In the genomic region with DNA sequence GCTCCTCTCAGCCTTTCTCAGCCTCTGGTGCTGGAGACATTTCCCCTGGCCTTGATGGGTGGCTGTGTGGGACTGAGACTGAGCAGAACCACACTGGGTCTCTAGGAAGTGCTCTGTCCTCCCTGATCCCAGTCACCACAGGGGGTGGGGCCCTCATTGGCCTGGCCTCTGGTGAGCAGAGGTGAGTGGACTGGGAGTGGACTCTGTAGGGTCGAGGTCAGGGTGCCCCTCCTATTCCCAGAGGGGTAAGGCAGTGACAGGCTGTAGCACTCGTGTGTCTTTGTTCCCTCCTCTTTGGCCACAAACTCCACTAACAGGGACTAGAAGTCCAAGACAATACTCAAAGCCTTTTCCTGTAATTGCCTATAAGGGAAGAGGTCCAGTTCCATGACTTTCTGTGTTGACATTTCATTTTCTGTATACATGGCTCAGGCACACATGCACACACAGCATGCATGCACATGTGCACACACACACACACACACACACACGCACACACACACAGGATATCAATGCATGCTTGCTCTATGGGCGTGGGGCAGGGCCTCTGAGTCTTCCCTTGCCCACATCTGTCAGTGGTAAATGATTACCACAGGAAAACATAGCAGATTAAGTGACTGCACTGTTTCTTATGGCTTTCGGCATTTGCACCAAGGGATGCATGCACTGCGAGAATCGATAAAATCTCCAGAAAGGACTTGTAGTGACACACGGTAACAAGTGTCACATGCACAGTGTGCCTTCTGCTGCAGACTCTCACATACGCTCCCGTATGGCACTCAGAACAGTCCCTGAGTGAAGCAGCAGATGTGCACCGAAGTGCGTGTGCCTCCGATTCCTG, we compare ENCODE assay signal across 8 mouse cellular contexts.
DNase-seq lines count a peak whose midpoint lies in the region; ATAC-seq and TF ChIP-seq lines count a peak whose summit lies in the region.

No protein-coding gene starts in this region.

- no peaks in the 10 kb centered on the region for H3K79me2 ChIP-seq in liver, adult 2 months (ENCODE audit: control insufficient read depth, insufficient read depth, low read length)

- TF ChIP-seq POLR2A in liver, adult 2 months (IDR thresholded peaks at IDR 0.05; ENCODE audit: extremely low read depth, insufficient read depth, low read length) = no peak

- WGBS in liver, adult 2 months = 62% methylated on average over 13 of the region's 13 CpGs
- 60% methylated on average over 13 of the region's 13 CpGs for WGBS in heart, embryonic 11.5 days (ENCODE audit: insufficient replicate concordance)
- WGBS in midbrain, embryonic 12.5 days = 77% methylated on average over 13 of the region's 13 CpGs

- H3K9ac ChIP-seq in liver, adult 2 months (ENCODE audit: low read depth, low read length) = no peak overlapping the region
- H3K9ac ChIP-seq in heart, embryonic 11.5 days (ENCODE audit: low read depth, low read length) = no peak overlapping the region; the same call in 1 of the 2 replicates
- no peak overlapping the region for H3K9ac ChIP-seq in midbrain, embryonic 12.5 days (replicated peaks)

- no peaks in the 10 kb centered on the region for H3K36me3 ChIP-seq in liver, adult 2 months (ENCODE audit: control insufficient read depth, insufficient read depth, low read length)
- H3K36me3 ChIP-seq in heart, embryonic 11.5 days (ENCODE audit: control insufficient read depth, insufficient read depth, low read length) = peaks cover 6% of the 10 kb centered on the region
- peaks cover 13% of the 10 kb centered on the region for H3K36me3 ChIP-seq in midbrain, embryonic 12.5 days

- TF ChIP-seq CTCF in liver, adult 2 months (IDR thresholded peaks at IDR 0.05; ENCODE audit: low read depth, low read length) = no peak

- peak overlapping the region; percentile 46 for H3K27ac ChIP-seq in liver, adult 2 months (replicated peaks; ENCODE audit: insufficient read depth, low read depth, low read length)
- peak overlapping the region; percentile 87 for H3K27ac ChIP-seq in heart, embryonic 11.5 days (ENCODE audit: low read depth, low read length)
- peak overlapping the region; percentile 76 for H3K27ac ChIP-seq in midbrain, embryonic 12.5 days (replicated peaks)

- ATAC-seq in heart, embryonic 11.5 days (replicated peaks; ENCODE audit: insufficient number of reproducible peaks, low FRiP score, low TSS enrichment) = no peak
- no peak for ATAC-seq in midbrain, embryonic 12.5 days (ENCODE audit: low FRiP score, low read depth)

- H3K9me3 ChIP-seq in heart, embryonic 11.5 days (replicated peaks; ENCODE audit: control insufficient read depth, low read length) = peaks cover 3% of the 10 kb centered on the region; the same call in 1 of the 2 replicates
- H3K9me3 ChIP-seq in midbrain, embryonic 12.5 days = peaks cover 7% of the 10 kb centered on the region

- peak; percentile 27 for DNase-seq in liver, adult 2 months (ENCODE audit: extremely low read depth, low read depth, low spot score)
- DNase-seq in liver = no peak
- DNase-seq in kidney, adult 9 months = peak; percentile 46
- DNase-seq in cerebellum, postnatal 10 days = no peak
- DNase-seq in left cerebral cortex, adult 11 months (ENCODE audit: low spot score) = no peak
- DNase-seq in layer of hippocampus, adult 9-11 months = no peak

- H3K27me3 ChIP-seq in liver, adult 2 months (ENCODE audit: control insufficient read depth, insufficient read depth, low read length) = no peaks in the 10 kb centered on the region
- H3K27me3 ChIP-seq in heart, embryonic 11.5 days (ENCODE audit: control insufficient read depth, insufficient read depth, low read length) = peaks cover 3% of the 10 kb centered on the region; the same call in 1 of the 2 replicates
- H3K27me3 ChIP-seq in midbrain, embryonic 12.5 days = peaks cover 9% of the 10 kb centered on the region; the same call in 1 of the 2 replicates

- H3K4me3 ChIP-seq in liver, adult 2 months (ENCODE audit: insufficient read depth, low read depth, low read length) = no peak overlapping the region
- H3K4me3 ChIP-seq in heart, embryonic 11.5 days (ENCODE audit: low read depth, low read length) = no peak overlapping the region
- no peak overlapping the region for H3K4me3 ChIP-seq in midbrain, embryonic 12.5 days

- H3K4me1 ChIP-seq in liver, adult 2 months (ENCODE audit: control insufficient read depth, insufficient read depth, low read length) = peaks cover 2% of the 10 kb centered on the region
- peaks cover 37% of the 10 kb centered on the region for H3K4me1 ChIP-seq in heart, embryonic 11.5 days (ENCODE audit: control insufficient read depth, insufficient read depth, low read length)
- peaks cover 39% of the 10 kb centered on the region for H3K4me1 ChIP-seq in midbrain, embryonic 12.5 days

- no peak overlapping the region for H3K4me2 ChIP-seq in heart, embryonic 11.5 days
- no peak overlapping the region for H3K4me2 ChIP-seq in midbrain, embryonic 12.5 days (replicated peaks)

Comparison
In these comparisons a context has a peak if more than half of its experiments do, and no peak if none do; other contexts are left out.
1. DNase-seq: peak in liver, adult 2 months (single experiment) and kidney, adult 9 months (single experiment); none in liver (single experiment), cerebellum, postnatal 10 days (0 of 2), left cerebral cortex, adult 11 months (single experiment) and layer of hippocampus, adult 9-11 months (single experiment).
2. Peak in every context shown above with its lines, with median percentiles within 50 percentile points of each other: H3K27ac ChIP-seq.